Mouse (Mus musculus) bone marrow, adult 2 months (tissue): ENCODE results near the gene Tmem140. TPM values are rescaled to one million over a fixed set of nuclear protein-coding genes. Genes with fewer than 3 reads are reported as not detected.

Experiments used
- H3K27ac ChIP-seq: fragments of 200-500 bp; 2 replicates; pipeline ENCODE4 v1.5.1; 2012; ENCODE audit warnings: low read depth, mild to moderate bottlenecking, control low read depth, inconsistent platforms, low read length; ENCODE audit not compliant: control insufficient read depth, poor library complexity, insufficient read depth
- H3K4me1 ChIP-seq: fragments of 200-500 bp; 2 replicates; pipeline ENCODE4 v1.6.1; 2011; ENCODE audit warnings: low read length; ENCODE audit not compliant: control insufficient read depth, insufficient read depth
- H3K4me3 ChIP-seq: fragments of 200-500 bp; replicated peaks from 2 replicates; pipeline ENCODE3; 2011; ENCODE audit warnings: mild to moderate bottlenecking, low read depth, low read length, control low read depth; ENCODE audit not compliant: control insufficient read depth
- CTCF ChIP-seq: fragments of 200-500 bp; IDR thresholded peaks from 2 replicates; pipeline ENCODE4 v1.5.1; 2011; ENCODE audit warnings: low read length, control low read depth; ENCODE audit not compliant: control insufficient read depth, insufficient read depth
- POLR2A ChIP-seq: fragments of 200-500 bp; IDR thresholded peaks from 2 replicates; pipeline ENCODE4 v1.6.1; 2011; ENCODE audit warnings: low read depth, mild to moderate bottlenecking, control low read depth, low read length, borderline replicate concordance; ENCODE audit not compliant: control insufficient read depth
- WGBS: fragments of 180-500 bp; shearing (Covaris S2); methylation state at CpG from one replicate; pipeline ENCODE4 v1.1.7; 2018; 5-methylcytosine and 5-hydroxymethylcytosine counted together
- polyA plus RNA-seq: library from polyadenylated mRNA; stranded (reverse); fragments of >200 nt; gene quantifications from 2 replicates; pipeline ENCODE4 v1.2.4, GENCODE M21; 2011; ENCODE audit warnings: low replicate concordance; ENCODE audit not compliant: missing spikeins, insufficient read depth, insufficient read length

The Tmem140 gene
- polyA plus RNA-seq, 1 experiment: 16.5 TPM

DNA sequence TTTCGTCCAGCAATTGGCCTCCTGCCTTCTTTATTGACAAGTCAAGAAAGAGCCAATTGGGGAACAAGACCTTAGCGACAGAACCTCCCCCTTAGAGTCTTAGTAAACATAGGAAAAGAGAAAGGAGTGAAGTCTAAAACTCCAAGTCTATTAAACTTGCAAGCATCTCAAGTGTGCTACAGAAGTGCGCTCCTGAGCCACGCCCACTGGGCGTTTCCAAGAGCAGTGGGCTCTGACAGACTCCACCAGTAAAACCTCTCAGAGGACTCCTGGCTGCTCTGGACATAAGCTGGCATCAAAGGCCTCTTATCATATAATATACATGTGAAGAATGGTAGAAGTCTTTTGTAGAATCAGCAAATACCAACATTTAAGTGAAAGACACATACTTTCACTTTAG is 40.5 kb downstream of the Tmem140 start:
- no peak overlapping the region for H3K27ac ChIP-seq
- peaks cover 3% of the 10 kb centered on the region; the same call in 1 of the 2 replicates for H3K4me1 ChIP-seq
- no peak overlapping the region for H3K4me3 ChIP-seq
- 79% methylated on average over 5 of the region's 5 CpGs for WGBS
- TF ChIP-seq POLR2A: no peak
- no peak for TF ChIP-seq CTCF

DNA sequence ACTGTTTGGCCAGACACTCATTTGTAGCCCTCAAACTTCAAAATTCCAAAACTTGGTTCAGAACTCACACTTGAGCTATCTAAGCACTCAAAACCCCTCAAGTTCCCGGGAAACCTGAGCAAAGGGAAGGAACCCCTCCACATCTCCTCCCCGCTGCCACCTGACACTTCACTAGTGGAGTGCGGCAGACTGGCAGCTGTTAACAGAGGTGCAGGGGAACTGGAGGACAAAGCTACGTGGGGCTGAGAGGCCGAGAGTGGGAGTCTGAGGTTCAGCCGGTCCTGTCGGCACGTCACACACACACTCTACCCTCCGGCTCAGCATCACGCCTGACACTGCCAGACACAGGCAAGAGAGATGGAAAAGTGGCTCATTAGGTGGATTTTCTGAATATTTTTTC is 40.9 kb downstream of the Tmem140 start:
- Histone ChIP-seq H3K4me1 (peaks cover 3% of the 10 kb centered on the region; the same call in 1 of the 2 replicates), H3K27ac (no peak overlapping the region), H3K4me3 (no peak overlapping the region)
- TF ChIP-seq CTCF (no peak), POLR2A (no peak)
- 86% methylated on average over 10 of the region's 10 CpGs for WGBS

- H3K27ac ChIP-seq: no peak overlapping the region
- TF ChIP-seq POLR2A (no peak), CTCF (no peak)
- WGBS: 88% methylated on average over 6 of the region's 6 CpGs
- H3K4me1 ChIP-seq: peaks cover 3% of the 10 kb centered on the region; the same call in 1 of the 2 replicates
- no peak overlapping the region for H3K4me3 ChIP-seq
Measured at GRCm38 (mm10) chr6:34904361-34904760, 41.4 kb downstream of the Tmem140 start.

DNA sequence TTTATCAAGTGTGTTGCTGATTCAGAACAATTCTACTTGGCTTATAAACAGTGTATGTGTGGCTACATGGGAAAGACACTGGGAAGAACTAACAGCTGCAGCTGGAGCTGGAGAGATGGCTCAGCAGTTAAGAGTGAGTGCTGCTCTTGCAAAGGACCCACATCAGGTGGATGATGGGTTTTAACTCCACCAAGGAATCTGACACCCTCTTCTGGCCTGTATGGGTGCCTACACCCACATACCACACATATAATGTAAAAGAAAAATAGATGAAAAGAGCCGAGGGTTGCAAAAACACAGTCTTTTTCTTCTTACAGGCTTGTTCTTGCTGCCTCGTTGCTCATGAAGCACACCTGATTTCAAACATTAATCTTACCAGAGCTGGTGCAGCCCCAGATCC is 43.2 kb downstream of the Tmem140 start:
- peaks cover 3% of the 10 kb centered on the region; the same call in 1 of the 2 replicates for H3K4me1 ChIP-seq
- WGBS: 75% methylated on average over 2 of the region's 2 CpGs
- H3K27ac ChIP-seq: no peak overlapping the region
- TF ChIP-seq CTCF: no peak
- H3K4me3 ChIP-seq: no peak overlapping the region

GRCm38 (mm10) chr6:34906661-34907060 is 43.7 kb downstream of the Tmem140 start:
- Histone ChIP-seq H3K27ac (0 out of 2 replicates have a peak overlapping the region, but pooled peaks have one; percentile 55), H3K4me1 (peaks cover 3% of the 10 kb centered on the region; the same call in 1 of the 2 replicates), H3K4me3 (no peak overlapping the region)
- 84% methylated on average over 4 of the region's 4 CpGs for WGBS
- no peak for TF ChIP-seq POLR2A
- no peak for TF ChIP-seq CTCF

- WGBS: 33% methylated on average over 2 of the region's 2 CpGs
- peak overlapping the region; percentile 82 for H3K27ac ChIP-seq
- TF ChIP-seq POLR2A: no peak
- no peak for TF ChIP-seq CTCF
- H3K4me1 ChIP-seq: peaks cover 3% of the 10 kb centered on the region; the same call in 1 of the 2 replicates
- no peak overlapping the region for H3K4me3 ChIP-seq
Measured at GRCm38 (mm10) chr6:34907121-34907614, 44.2 kb downstream of the Tmem140 start.

GRCm38 (mm10) chr6:34907696-34908260 is 44.8 kb downstream of the Tmem140 start:
- Histone ChIP-seq H3K4me3 (no peak overlapping the region), H3K4me1 (peaks cover 3% of the 10 kb centered on the region; the same call in 1 of the 2 replicates), H3K27ac (peak overlapping the region; percentile 82)
- TF ChIP-seq CTCF (no peak), POLR2A (no peak)
- 77% methylated on average over 18 of the region's 18 CpGs for WGBS

- 49% methylated on average over 8 of the region's 8 CpGs for WGBS
- Histone ChIP-seq H3K27ac (peak overlapping the region; percentile 79; the same call in 1 of the 2 replicates), H3K4me3 (peak overlapping the region; percentile 92), H3K4me1 (peaks cover 3% of the 10 kb centered on the region; the same call in 1 of the 2 replicates)
- TF ChIP-seq CTCF (no peak), POLR2A (no peak)
Measured at GRCm38 (mm10) chr6:34909631-34910345, 46.8 kb downstream of the Tmem140 start.
